Mouse (Mus musculus): ENCODE results near the gene Cstf1.

DNA sequence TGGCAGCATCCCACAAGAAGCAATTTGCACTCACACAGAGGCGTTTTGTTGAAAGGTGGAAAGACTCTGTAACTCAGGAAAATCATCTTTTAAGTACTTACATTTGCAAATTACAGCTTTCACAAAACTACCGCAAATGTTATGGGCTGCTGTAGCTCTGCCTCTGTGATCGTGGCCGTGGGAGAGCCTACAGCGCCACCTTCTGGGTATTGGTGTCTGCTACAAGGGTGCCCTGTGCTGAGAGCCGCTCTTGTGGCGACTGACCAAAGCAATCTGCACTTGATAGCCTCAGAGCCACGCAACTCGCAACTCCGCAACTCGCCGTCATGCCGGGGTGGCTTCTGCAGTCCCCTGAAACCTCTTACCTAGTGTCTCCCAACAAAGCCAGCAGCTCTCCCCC lies 41.3 kb upstream of the Cstf1 start:
- TF ChIP-seq CTCF (IDR thresholded peaks at IDR 0.05; ENCODE audit: low read depth, low read length) (peak; percentile 92), POLR2A (IDR thresholded peaks at IDR 0.05; ENCODE audit: extremely low read depth, insufficient read depth, low read length) (no peak)

Data from liver, adult 2 months (tissue).